Mouse (Mus musculus): ENCODE results near the gene Pkig. TPM values are rescaled to one million over a fixed set of nuclear protein-coding genes. Genes with fewer than 3 reads are reported as not detected.

Gene Pkig
- total and polyA plus RNA-seq, 3 experiments = 79.5 to 160 TPM; not detected in 1

DNA sequence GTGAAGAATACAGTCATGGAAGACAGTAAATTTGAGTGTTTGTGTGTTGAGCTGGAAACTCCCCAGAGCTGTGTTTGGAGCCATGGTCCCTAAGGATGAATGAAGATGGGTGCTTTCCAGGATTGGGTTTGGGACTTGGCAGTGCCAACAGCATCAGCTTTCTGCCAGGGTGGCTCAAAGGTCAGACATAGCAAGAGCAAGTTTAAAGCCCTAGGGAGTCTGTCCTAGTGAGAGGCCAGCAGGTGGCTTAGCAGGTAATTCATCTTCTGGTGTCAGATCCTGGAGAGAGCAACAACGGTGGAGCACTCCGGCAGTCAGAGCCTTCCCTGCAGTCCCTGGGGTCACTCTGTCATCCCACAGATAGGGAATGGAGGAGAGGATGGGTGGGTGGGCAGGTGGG, 60.3 kb downstream of the Pkig start:
- H3K27me3 ChIP-seq (ENCODE audit: control insufficient read depth in 1 of 2, insufficient read depth in 2 of 2, low read length in 2 of 2) = no peaks in the 10 kb centered on the region
- no peaks in the 10 kb centered on the region for H3K79me2 ChIP-seq (ENCODE audit: control insufficient read depth, insufficient read depth, low read length, poor library complexity)
- no peak overlapping the region for H3K9ac ChIP-seq (ENCODE audit: control insufficient read depth, low read depth, low read length, poor library complexity, severe bottlenecking)
- H3K9me3 ChIP-seq (replicated peaks; ENCODE audit: insufficient read depth, low read length) = no peaks in the 10 kb centered on the region
- no peak for DNase-seq (ENCODE audit: low read depth, low spot score)
- H3K4me3 ChIP-seq (ENCODE audit: control insufficient read depth in 1 of 2, insufficient read depth in 1 of 2, low read depth in 2 of 2, low read length in 2 of 2) = no peak overlapping the region
- peaks cover 0 to 4% of the 10 kb centered on the region in 2 experiments; a peak in 1 of 4 replicates for H3K4me1 ChIP-seq (ENCODE audit: control insufficient read depth in 1 of 2, insufficient read depth in 2 of 2, low read length in 2 of 2)
- H3K36me3 ChIP-seq (ENCODE audit: control insufficient read depth in 1 of 2, insufficient read depth in 2 of 2, low read length in 2 of 2) = no peaks in the 10 kb centered on the region; a peak in 1 of 4 replicates
- TF ChIP-seq TCF12 (IDR thresholded peaks at IDR 0.05; ENCODE audit: low read depth, low read length) (no peak), CTCF (IDR thresholded peaks at IDR 0.05 in 2 of 3, conservative IDR thresholded peaks at IDR 0.05 in 1 of 3; ENCODE audit: control insufficient read depth in 1 of 3, insufficient read depth in 1 of 3, low read depth in 2 of 3, low read length in 3 of 3, poor library complexity in 1 of 3, severe bottlenecking in 1 of 3) (no peak), MAZ (IDR thresholded peaks at IDR 0.05; ENCODE audit: low read depth, low read length) (no peak), ZC3H11A (IDR thresholded peaks at IDR 0.05; ENCODE audit: low read depth, low read length) (no peak), NELFE (IDR thresholded peaks at IDR 0.05; ENCODE audit: low read depth, low read length) (no peak), ELF1 (IDR thresholded peaks at IDR 0.05; ENCODE audit: low read depth, low read length) (no peak), CHD1 (IDR thresholded peaks at IDR 0.05; ENCODE audit: low read depth, low read length) (no peak), TAL1 (IDR thresholded peaks at IDR 0.05; ENCODE audit: low read length) (no peak), UBTF (IDR thresholded peaks at IDR 0.05; ENCODE audit: borderline replicate concordance, insufficient read depth, low read depth, low read length) (no peak)
- H3K27ac ChIP-seq (ENCODE audit: control insufficient read depth, low read depth, low read length) = no peak overlapping the region

- H3K4me3 ChIP-seq (ENCODE audit: control insufficient read depth in 1 of 2, insufficient read depth in 1 of 2, low read depth in 2 of 2, low read length in 2 of 2) = no peak overlapping the region; a peak in 1 of 4 replicates
- TF ChIP-seq ELF1 (IDR thresholded peaks at IDR 0.05; ENCODE audit: low read depth, low read length) (peak; percentile 58; the same call in 1 of the 2 replicates), NELFE (IDR thresholded peaks at IDR 0.05; ENCODE audit: low read depth, low read length) (no peak), GATA1 (IDR thresholded peaks at IDR 0.05; ENCODE audit: low read depth, low read length) (0 out of 2 replicates have a peak, but pooled peaks have one; percentile 38), USF2 (IDR thresholded peaks at IDR 0.05; ENCODE audit: borderline replicate concordance in 1 of 2, insufficient read depth in 1 of 2, low read depth in 1 of 2, low read length in 2 of 2) (no peak), CTCF (IDR thresholded peaks at IDR 0.05 in 2 of 3, conservative IDR thresholded peaks at IDR 0.05 in 1 of 3; ENCODE audit: control insufficient read depth in 1 of 3, insufficient read depth in 1 of 3, low read depth in 2 of 3, low read length in 3 of 3, poor library complexity in 1 of 3, severe bottlenecking in 1 of 3) (peak; percentile 90 to 99 (median 94)), ZC3H11A (IDR thresholded peaks at IDR 0.05; ENCODE audit: low read depth, low read length) (peak; percentile 98), ZNF384 (IDR thresholded peaks at IDR 0.05; ENCODE audit: low read depth, low read length) (0 out of 2 replicates have a peak, but pooled peaks have one; percentile 20), NRF1 (IDR thresholded peaks at IDR 0.05; ENCODE audit: insufficient read depth, low read depth, low read length, poor library complexity, severe bottlenecking) (0 out of 2 replicates have a peak, but pooled peaks have one; percentile 20), ZKSCAN1 (IDR thresholded peaks at IDR 0.05; ENCODE audit: low read depth, low read length) (no peak), EP300 (IDR thresholded peaks at IDR 0.05; ENCODE audit: low read depth in 1 of 2, low read length in 2 of 2) (no peak), MXI1 (IDR thresholded peaks at IDR 0.05; ENCODE audit: low read depth, low read length) (peak; percentile 30; the same call in 1 of the 2 replicates), SIN3A (IDR thresholded peaks at IDR 0.05; ENCODE audit: low read length) (peak; percentile 75), HCFC1 (IDR thresholded peaks at IDR 0.05; ENCODE audit: low read depth, low read length) (peak; percentile 49; the same call in 1 of the 2 replicates), MAZ (IDR thresholded peaks at IDR 0.05; ENCODE audit: low read depth, low read length) (peak; percentile 79; the same call in 1 of the 2 replicates), MEF2A (IDR thresholded peaks at IDR 0.05; ENCODE audit: extremely low read depth, insufficient replicate concordance, low read depth, low read length, poor library complexity, severe bottlenecking) (no peak), E2F4 (IDR thresholded peaks at IDR 0.05; ENCODE audit: borderline replicate concordance, low read depth, low read length) (no peak), GABPA (IDR thresholded peaks at IDR 0.05; ENCODE audit: low read depth, low read length) (no peak), SMC3 (IDR thresholded peaks at IDR 0.05; ENCODE audit: low read depth, low read length) (peak; percentile 98), ZMIZ1 (IDR thresholded peaks at IDR 0.05; ENCODE audit: low read depth, low read length) (no peak), POLR2AphosphoS2 (IDR thresholded peaks at IDR 0.05; ENCODE audit: low read length) (no peak), ETS1 (IDR thresholded peaks at IDR 0.05; ENCODE audit: low read depth, low read length) (peak; percentile 35; the same call in 1 of the 2 replicates), BHLHE40 (IDR thresholded peaks at IDR 0.05; ENCODE audit: borderline replicate concordance, low read depth, low read length) (no peak; the same call in 1 of the 2 replicates), RAD21 (IDR thresholded peaks at IDR 0.05; ENCODE audit: low read depth, low read length) (peak; percentile 100), UBTF (IDR thresholded peaks at IDR 0.05; ENCODE audit: borderline replicate concordance, insufficient read depth, low read depth, low read length) (no peak)
- no peak overlapping the region for H3K27ac ChIP-seq (ENCODE audit: control insufficient read depth, low read depth, low read length)
- no peaks in the 10 kb centered on the region; a peak in 1 of 4 replicates for H3K36me3 ChIP-seq (ENCODE audit: control insufficient read depth in 1 of 2, insufficient read depth in 2 of 2, low read length in 2 of 2)
- H3K4me1 ChIP-seq (ENCODE audit: control insufficient read depth in 1 of 2, insufficient read depth in 2 of 2, low read length in 2 of 2) = peaks cover 0 to 4% of the 10 kb centered on the region in 2 experiments; a peak in 1 of 4 replicates
- DNase-seq (ENCODE audit: low read depth, low spot score) = peak; percentile 88
- H3K9me3 ChIP-seq (replicated peaks; ENCODE audit: insufficient read depth, low read length) = no peaks in the 10 kb centered on the region
- H3K27me3 ChIP-seq (ENCODE audit: control insufficient read depth in 1 of 2, insufficient read depth in 2 of 2, low read length in 2 of 2) = no peaks in the 10 kb centered on the region
- no peaks in the 10 kb centered on the region for H3K79me2 ChIP-seq (ENCODE audit: control insufficient read depth, insufficient read depth, low read length, poor library complexity)
- 0 out of 2 replicates have a peak overlapping the region, but pooled peaks have one; percentile 0 for H3K9ac ChIP-seq (ENCODE audit: control insufficient read depth, low read depth, low read length, poor library complexity, severe bottlenecking)
Observed at GRCm38 (mm10) chr2:163718951-163719603, 60.9 kb downstream of the Pkig start.
